Mouse (Mus musculus): ENCODE results near the gene Mrpl50. TPM values are rescaled to one million over a fixed set of nuclear protein-coding genes. Genes with fewer than 3 reads are reported as not detected.
"Not testable (repeated sequence)": the region's sequence is repeated elsewhere in the genome, so short reads cannot be mapped to it uniquely, and the experiment has no call there.

Mrpl50 gene
- polyA plus RNA-seq, 2 experiments, result 30.0 to 74.3 TPM

- 92% methylated on average over 2 of the region's 2 CpGs for WGBS
- no peak overlapping the region for H3K4me3 ChIP-seq (replicated peaks; ENCODE audit: low read length)
- no peak overlapping the region for H3K9ac ChIP-seq (ENCODE audit: low read depth, low read length, severe bottlenecking)
- no peak for TF ChIP-seq POLR2A (IDR thresholded peaks at IDR 0.05; ENCODE audit: borderline replicate concordance, extremely low read depth, insufficient read depth, insufficient read length)
- no peaks in the 10 kb centered on the region for H3K9me3 ChIP-seq (ENCODE audit: control insufficient read depth, low read length)
- no peak overlapping the region for H3K4me2 ChIP-seq (replicated peaks; ENCODE audit: low read depth, low read length, severe bottlenecking)
- no peaks in the 10 kb centered on the region for H3K27me3 ChIP-seq (ENCODE audit: control insufficient read depth, insufficient read depth, low read length)
- no peak for DNase-seq (ENCODE audit: low spot score)
- H3K36me3 ChIP-seq (ENCODE audit: control insufficient read depth, insufficient read depth, low read length), result peaks cover 23% of the 10 kb centered on the region
- ATAC-seq (ENCODE audit: low FRiP score, low read depth), result no peak
- no peak overlapping the region for H3K27ac ChIP-seq (replicated peaks; ENCODE audit: low read depth, low read length)
- no peaks in the 10 kb centered on the region; the same call in 1 of the 2 replicates for H3K4me1 ChIP-seq (ENCODE audit: control insufficient read depth, insufficient read depth, low read length)
These were observed 11.7 kb downstream of the Mrpl50 start for GRCm38 (mm10) chr4:49509183-49509582.

- Histone ChIP-seq H3K4me2 (replicated peaks; ENCODE audit: low read depth, low read length, severe bottlenecking) (no peak within 1 kb of the TSS), H3K27ac (replicated peaks; ENCODE audit: low read depth, low read length) (no peak within 1 kb of the TSS), H3K9me3 (ENCODE audit: control insufficient read depth, low read length) (no peaks in the 10 kb centered on the region), H3K4me1 (ENCODE audit: control insufficient read depth, insufficient read depth, low read length) (no peaks in the 10 kb centered on the region), H3K27me3 (ENCODE audit: control insufficient read depth, insufficient read depth, low read length) (no peaks in the 10 kb centered on the region), H3K4me3 (replicated peaks; ENCODE audit: low read length) (no peak within 1 kb of the TSS), H3K9ac (ENCODE audit: low read depth, low read length, severe bottlenecking) (no peak within 1 kb of the TSS), H3K36me3 (ENCODE audit: control insufficient read depth, insufficient read depth, low read length) (no peaks in the 10 kb centered on the region)
- WGBS, result 82% methylated on average over 3 of the region's 3 CpGs
- TF ChIP-seq POLR2A (IDR thresholded peaks at IDR 0.05; ENCODE audit: borderline replicate concordance, extremely low read depth, insufficient read depth, insufficient read length), result no peak
- ATAC-seq (ENCODE audit: low FRiP score, low read depth), result no peak
- DNase-seq (ENCODE audit: low spot score), result no peak
These were observed 14.5 kb downstream of the Mrpl50 start, which contains the start of gene Baat for GRCm38 (mm10) chr4:49506386-49506785. TSS of gene Baat (minus strand) at chr4:49506557.

- WGBS, result 80% methylated on average over 1 of the region's 1 CpGs
- ATAC-seq (ENCODE audit: low FRiP score, low read depth) (no peak), DNase-seq (ENCODE audit: low spot score) (no peak)
- H3K4me2 ChIP-seq (replicated peaks; ENCODE audit: low read depth, low read length, severe bottlenecking), result no peak overlapping the region
- no peak overlapping the region for H3K27ac ChIP-seq (replicated peaks; ENCODE audit: low read depth, low read length)
- H3K27me3 ChIP-seq (ENCODE audit: control insufficient read depth, insufficient read depth, low read length), result no peaks in the 10 kb centered on the region
- H3K9ac ChIP-seq (ENCODE audit: low read depth, low read length, severe bottlenecking), result no peak overlapping the region
- no peaks in the 10 kb centered on the region for H3K4me1 ChIP-seq (ENCODE audit: control insufficient read depth, insufficient read depth, low read length)
- H3K36me3 ChIP-seq (ENCODE audit: control insufficient read depth, insufficient read depth, low read length), result no peaks in the 10 kb centered on the region
- no peaks in the 10 kb centered on the region for H3K9me3 ChIP-seq (ENCODE audit: control insufficient read depth, low read length)
- TF ChIP-seq POLR2A (IDR thresholded peaks at IDR 0.05; ENCODE audit: borderline replicate concordance, extremely low read depth, insufficient read depth, insufficient read length), result no peak
- no peak overlapping the region for H3K4me3 ChIP-seq (replicated peaks; ENCODE audit: low read length)
These were observed 17.3 kb downstream of the Mrpl50 start for GRCm38 (mm10) chr4:49503563-49503962.

- H3K4me3 ChIP-seq (replicated peaks; ENCODE audit: low read length); DNase-seq (ENCODE audit: low spot score); H3K27me3 ChIP-seq (ENCODE audit: control insufficient read depth, insufficient read depth, low read length); ATAC-seq (ENCODE audit: low FRiP score, low read depth); H3K36me3 ChIP-seq (ENCODE audit: control insufficient read depth, insufficient read depth, low read length); H3K27ac ChIP-seq (replicated peaks; ENCODE audit: low read depth, low read length); H3K9me3 ChIP-seq (ENCODE audit: control insufficient read depth, low read length); H3K9ac ChIP-seq (ENCODE audit: low read depth, low read length, severe bottlenecking); H3K4me2 ChIP-seq (replicated peaks; ENCODE audit: low read depth, low read length, severe bottlenecking); H3K4me1 ChIP-seq (ENCODE audit: control insufficient read depth, insufficient read depth, low read length): not testable (repeated sequence)
- WGBS, result 59% methylated on average over 3 of the region's 3 CpGs
These were observed 34.8 kb downstream of the Mrpl50 start for GRCm38 (mm10) chr4:49485934-49486650.

GRCm38 (mm10) chr4:49485442-49485841 lies 35.5 kb downstream of the Mrpl50 start:
- H3K4me2 ChIP-seq (replicated peaks; ENCODE audit: low read depth, low read length, severe bottlenecking), result no peak overlapping the region
- H3K9ac ChIP-seq (ENCODE audit: low read depth, low read length, severe bottlenecking), result no peak overlapping the region
- H3K27me3 ChIP-seq (ENCODE audit: control insufficient read depth, insufficient read depth, low read length), result no peaks in the 10 kb centered on the region
- H3K4me3 ChIP-seq (replicated peaks; ENCODE audit: low read length), result no peak overlapping the region
- H3K9me3 ChIP-seq (ENCODE audit: control insufficient read depth, low read length), result no peaks in the 10 kb centered on the region
- TF ChIP-seq POLR2A (IDR thresholded peaks at IDR 0.05; ENCODE audit: borderline replicate concordance, extremely low read depth, insufficient read depth, insufficient read length), result no peak
- no peak overlapping the region for H3K27ac ChIP-seq (replicated peaks; ENCODE audit: low read depth, low read length)
- no peaks in the 10 kb centered on the region for H3K36me3 ChIP-seq (ENCODE audit: control insufficient read depth, insufficient read depth, low read length)
- no peaks in the 10 kb centered on the region for H3K4me1 ChIP-seq (ENCODE audit: control insufficient read depth, insufficient read depth, low read length)
- DNase-seq (ENCODE audit: low spot score) (no peak), ATAC-seq (ENCODE audit: low FRiP score, low read depth) (no peak)

Measured in limb, embryonic 14.5 days (tissue).